Mouse (Mus musculus) left cerebral cortex, adult 9 months (tissue): ENCODE measurements at regions not wholly inside any gene's neighbourhood (a gene's known extent, or its start where the extent isn't known, plus 50 kb on each side); places are given as distances from the start of the nearest gene placed in this dataset.
A peak's percentile ranks its signal among the peaks of the same experiment; 100 is the strongest.

ENCODE experiments used
- DNase-seq, 2 experiments: peaks; one replicate each; pipeline ENCODE4 v3.0.0; 2022; ENCODE audit warnings: low spot score in 2 of 2

DNA sequence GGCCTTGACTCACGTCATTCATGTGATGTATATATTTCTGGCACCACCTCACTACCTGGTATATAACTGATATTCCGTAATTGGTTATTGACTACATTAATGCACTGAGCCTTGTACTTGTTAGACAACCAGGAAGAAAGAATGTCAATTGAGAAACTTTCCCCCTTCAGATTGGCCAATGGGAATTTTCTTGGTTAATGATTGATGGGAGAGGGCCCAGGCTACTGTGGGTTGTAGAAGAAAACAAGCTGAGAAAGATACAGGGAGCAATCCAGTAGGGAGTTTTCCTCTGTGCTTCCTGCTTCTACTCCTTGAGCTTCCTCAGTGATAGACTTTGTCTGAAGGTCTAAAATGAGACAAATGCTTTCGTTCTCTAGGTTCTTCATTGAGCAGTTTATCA is 1866.1 kb upstream of the Lrrc6 start:
- DNase-seq: no peak

DNA sequence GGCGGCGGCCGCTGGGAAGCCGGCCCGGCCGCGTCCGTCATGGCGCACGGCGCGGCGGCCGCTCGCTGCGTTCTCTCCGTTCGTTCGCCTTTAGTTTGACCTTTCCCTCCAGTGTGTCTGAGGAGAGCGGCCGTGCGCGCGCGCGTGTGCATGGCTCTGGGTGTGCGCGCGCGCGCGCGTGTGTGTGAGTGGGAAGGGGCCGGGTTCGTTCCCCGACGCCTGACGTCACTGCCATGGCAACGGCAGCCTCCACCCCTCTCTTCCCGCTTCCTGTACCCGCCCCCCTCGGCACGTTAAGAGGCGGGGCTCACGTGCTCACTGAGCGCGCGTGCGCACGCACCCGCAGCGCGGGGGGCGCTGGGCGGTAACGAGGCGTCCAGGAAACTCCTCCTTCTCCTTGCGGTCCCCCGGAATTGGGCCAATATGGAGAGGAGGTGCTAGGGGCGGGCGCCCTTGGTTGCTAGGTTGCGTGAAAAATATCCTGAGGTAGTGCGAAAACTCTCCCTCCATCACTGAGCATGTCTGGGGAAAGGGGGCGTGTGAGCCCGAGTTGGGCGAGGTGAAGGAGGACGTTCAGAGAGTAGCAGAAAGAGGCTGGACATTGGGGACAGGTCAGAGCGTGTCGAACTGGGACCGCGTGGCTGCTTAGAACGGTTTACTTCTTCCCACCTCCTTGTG is 1862.5 kb upstream of the Lrrc6 start:
- peak; percentile 98 to 99 for DNase-seq

DNA sequence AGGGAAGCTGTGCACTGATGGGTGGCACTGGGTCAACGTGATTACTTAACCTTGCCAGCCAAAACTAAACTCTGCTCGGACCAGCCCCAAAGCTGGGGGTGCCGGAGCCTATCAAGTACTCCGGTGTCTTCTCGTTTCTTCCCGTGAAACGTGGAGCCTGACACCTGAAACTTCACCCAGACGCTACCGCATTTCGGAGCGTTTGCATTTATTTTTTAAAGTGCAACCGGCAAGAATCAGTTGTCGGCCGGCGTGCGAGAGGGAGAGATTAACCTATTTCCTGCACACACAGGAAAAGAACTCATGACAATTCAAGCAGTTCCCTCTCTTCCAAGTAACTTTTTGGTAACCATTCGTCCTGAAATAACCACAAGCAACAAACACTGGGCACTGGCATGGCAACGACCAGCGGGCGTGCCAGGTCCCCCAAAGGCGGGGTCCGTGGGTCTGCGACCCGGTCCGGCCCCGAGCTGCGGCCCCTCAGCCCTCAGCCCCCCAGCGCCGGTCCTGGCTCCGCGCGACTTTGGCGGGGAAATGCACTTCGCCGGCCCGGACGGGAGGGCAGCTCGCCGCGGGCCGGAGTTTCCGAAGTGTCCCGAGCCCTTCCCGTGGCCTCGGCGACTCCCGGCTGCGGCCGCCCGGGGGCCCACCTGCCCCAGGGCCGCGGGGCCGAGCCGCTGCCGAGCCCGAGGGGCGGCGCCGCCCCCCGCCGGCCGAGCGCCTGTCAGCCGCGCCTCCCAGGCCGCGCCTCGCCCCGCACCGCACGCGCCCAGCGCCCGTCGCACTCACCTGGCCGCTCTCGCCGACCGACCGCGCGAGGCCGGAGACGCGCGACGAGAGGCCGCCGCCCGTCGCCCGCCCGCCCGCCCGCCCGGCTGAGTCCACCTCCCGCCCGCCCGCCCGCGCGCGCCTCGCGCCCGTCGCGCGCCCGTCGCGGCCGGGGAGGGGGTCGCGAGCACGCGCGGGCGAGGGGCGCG is 1861.7 kb upstream of the Lrrc6 start:
- peak; percentile 6 to 19 for DNase-seq

DNA sequence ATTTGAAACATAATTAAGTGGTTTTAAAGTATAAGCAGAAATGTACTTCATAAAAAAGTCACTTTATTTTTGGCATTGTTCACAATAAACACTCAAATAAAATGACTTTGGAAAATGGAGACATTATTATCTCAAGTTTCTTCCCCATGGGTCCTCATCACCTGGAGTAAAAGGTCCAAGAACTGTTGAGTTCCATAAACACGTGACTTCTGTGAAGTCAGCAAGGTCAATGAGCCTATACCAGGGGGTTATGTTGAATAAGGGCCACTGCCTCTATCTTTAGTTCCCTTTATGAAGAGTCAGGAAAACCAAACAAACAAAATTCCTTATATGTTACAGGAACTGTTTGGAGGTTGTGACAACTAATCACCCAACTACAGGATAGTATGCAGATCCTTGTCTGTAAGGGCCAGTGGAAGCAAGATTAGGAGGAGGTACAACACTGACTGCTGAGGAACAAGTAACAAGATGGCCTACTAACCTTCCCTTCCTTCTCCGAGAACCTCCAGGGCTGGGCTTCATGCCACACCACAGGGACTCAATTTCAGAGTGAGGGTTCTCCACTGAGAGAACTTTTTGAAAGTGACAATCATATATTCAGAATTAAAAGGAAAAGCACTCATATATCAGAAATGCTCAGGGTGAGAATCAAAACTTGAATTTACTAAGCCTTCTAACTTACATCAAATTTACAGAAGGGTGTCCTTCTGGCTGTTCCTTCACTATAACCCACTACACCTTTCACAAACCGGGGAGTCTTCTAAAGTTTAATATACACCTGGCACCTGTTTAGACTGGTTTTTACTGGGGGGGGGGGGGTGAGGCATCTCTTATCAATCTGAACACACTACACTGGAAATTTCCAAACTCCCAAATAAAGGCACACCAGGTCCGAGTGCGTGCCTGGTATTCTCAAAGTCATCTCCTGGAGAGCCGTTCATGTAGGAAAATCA is 1860.5 kb upstream of the Lrrc6 start:
- DNase-seq: no peak

DNA sequence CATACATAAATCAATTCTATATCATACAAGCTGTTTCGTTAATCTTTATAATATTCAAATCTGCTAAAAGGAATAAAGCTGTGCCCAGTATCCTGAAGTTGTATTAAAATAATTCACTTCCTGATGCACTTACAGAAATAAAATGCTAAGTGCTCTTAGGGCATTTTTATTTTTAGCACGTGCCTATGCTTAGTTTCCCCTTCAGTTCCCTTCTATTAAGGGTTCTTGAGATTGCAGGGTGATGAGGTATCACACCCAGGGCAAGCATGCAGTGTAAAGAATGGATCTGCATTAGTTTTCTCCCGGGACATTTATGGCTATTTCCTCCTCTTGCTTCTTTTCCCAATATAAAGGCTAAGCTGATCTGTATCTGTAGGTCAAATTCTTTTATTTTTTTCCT is 1858.8 kb upstream of the Lrrc6 start:
- no peak for DNase-seq

DNA sequence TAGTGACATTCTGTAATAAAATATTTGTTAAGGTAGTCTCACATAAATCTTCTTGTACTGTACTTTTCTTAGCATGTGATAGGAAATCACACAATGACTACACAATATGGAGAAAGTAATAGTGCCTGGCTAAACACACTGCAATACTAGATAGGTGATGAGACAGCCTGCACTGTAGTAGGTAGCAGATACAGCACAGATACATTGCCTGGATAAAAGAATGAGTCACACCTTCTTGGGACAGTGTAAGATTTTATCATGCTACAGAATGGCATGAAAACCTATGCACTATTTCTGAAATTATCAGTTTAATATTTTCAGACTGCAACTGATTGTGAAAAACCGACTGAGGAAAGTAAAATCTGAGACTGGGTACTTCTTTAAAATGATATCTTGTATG is 1855.2 kb upstream of the Lrrc6 start:
- DNase-seq: no peak

DNA sequence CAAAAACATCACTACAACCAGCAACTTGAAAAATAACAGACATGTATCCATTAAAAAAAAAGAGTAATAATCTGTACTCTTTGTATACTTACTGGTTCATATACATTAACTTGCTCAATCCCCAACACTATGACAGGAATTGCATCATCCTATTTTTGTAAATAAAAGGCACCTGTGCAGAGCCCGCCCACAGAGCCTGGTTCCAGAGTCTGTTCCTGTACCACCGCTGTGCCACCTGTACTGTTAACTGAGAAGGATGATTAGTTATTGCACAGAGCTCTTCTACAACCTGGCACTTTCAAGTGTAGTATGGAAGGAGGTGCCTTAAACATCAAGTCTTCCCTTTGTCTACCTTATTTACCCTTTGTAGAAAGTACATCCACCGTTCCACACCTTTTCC is 1843.9 kb upstream of the Lrrc6 start:
- no peak for DNase-seq

DNA sequence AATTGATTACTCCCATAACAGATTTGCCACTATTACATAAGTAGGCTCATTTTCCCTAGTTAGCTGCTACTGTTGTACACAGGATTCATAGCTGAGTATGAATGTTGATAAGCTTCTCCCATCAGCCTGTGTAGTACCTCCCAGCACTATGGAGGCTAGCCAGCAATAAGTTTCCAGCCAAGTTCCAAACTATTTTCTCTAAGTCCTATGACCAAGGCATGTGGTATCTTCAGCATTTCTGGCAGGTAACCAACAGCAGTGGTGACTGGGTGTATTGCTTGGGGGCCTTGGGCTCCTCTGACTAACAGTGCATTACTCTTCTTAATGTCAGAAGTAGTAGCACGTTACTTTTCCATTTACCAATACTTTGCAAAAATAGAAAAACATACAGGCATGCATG is 1841.8 kb upstream of the Lrrc6 start:
- no peak for DNase-seq

DNA sequence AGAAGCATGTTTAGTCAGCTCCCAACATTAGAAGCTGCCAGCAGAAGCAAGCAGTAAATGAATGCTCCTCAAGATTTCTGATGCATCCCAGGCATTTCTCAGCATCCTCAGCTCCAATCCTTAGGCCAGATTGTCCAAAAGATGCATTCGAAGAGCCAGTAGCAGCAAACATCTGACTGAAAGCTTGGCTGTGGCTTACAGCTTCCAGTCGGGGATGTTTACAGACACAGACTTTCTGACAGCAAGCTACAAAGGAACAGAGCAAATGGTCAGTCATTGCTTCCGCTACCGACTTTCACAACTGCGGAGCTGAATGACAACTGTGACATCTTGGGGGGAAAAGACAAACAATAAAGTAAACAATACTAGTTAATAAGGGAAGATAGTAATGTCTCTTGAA is 1840.3 kb upstream of the Lrrc6 start:
- DNase-seq: no peak

DNA sequence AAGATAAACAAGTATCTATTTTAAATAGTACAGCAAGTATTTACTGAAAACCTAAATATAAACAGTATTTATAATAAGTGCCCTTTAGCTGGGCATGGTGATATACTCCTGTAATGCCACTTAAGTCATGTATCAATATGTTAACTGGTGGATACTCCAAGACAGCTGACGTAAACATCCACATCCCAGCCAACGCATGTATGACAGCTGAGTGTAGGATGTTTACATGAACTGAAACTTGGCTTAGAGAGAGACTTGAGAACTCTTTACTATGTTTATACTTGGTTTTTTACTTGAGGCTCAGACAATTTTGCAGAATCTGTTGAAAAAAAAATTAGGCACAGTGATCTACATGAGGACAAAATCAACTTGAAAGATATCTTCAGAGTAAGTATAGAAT is 1836.6 kb upstream of the Lrrc6 start:
- no peak for DNase-seq

DNA sequence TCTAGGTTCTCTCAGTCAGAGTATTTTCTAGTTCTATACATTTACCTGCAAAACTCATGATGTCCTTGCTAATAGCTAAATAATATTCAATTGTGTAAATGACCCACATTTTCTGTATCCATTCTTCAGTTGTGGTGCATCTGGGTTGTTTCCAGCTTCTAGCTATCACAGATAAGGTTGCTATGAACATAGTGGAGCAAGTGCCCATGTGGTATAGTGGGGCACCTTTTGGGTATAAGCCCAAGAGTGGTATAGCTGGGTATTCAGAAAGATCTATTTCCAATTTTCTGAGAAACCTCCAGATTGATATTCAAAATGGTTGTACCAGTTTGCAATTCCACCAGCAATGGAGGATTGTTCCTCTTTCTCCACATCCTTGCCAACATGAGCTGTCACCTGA is 1835.1 kb upstream of the Lrrc6 start:
- no peak for DNase-seq

DNA sequence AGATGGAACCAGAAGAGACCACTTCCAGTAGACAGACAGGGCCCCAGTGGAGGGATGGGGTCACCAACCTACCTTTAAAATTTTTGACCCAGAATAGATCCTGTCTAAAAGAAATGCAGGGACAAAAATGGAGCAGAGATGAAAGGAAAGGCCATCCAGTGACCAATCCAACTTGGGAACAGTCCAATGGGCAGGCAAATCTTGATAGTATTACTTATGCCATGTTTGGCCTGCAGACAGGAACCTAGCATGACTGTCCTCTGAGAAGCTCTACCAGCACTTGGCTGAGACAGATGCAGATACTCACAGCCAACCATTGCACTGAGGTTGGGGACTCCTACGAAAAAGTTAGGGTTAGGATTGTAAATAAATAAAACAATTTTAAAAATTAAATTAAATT is 1815.4 kb upstream of the Lrrc6 start:
- no peak for DNase-seq
